Mouse (Mus musculus) 3T3-L1 (cell line): ENCODE measurements around the gene Prss57.
A peak's percentile ranks its signal among the peaks of the same experiment; 100 is the strongest.
"Not testable (repeated sequence)": the region's sequence is repeated elsewhere in the genome, so short reads cannot be mapped to it uniquely, and the experiment has no call there.

ENCODE experiments used
- DNase-seq: peaks from one replicate; pipeline ENCODE4 v3.0.0-alpha.2; 2015; ENCODE audit warnings: low read depth, low spot score

Prss57 gene

GRCm38 (mm10) chr10:79781956-79782355, 8.8 kb downstream of the Prss57 start:
- no peak for DNase-seq

GRCm38 (mm10) chr10:79781139-79781538, 9.6 kb downstream of the Prss57 start:
- no peak for DNase-seq

- no peak for DNase-seq
These were observed 10.1 kb downstream of the Prss57 start for GRCm38 (mm10) chr10:79780664-79781015.

GRCm38 (mm10) chr10:79779784-79780663, 10.7 kb downstream of the Prss57 start:
- DNase-seq: no peak

- DNase-seq: no peak
These were observed 11.6 kb downstream of the Prss57 start for GRCm38 (mm10) chr10:79779193-79779592.

- DNase-seq: no peak
These were observed 12.8 kb downstream of the Prss57 start for GRCm38 (mm10) chr10:79778006-79778405.

- DNase-seq: no peak
These were observed 13.6 kb downstream of the Prss57 start, which contains the start of gene Fstl3 for GRCm38 (mm10) chr10:79777103-79777531. TSS of gene Fstl3 (plus strand) at chr10:79777272.

- DNase-seq: no peak
These were observed 16.1 kb downstream of the Prss57 start for GRCm38 (mm10) chr10:79774486-79775279.

- DNase-seq: no peak
These were observed 17.6 kb downstream of the Prss57 start for GRCm38 (mm10) chr10:79773208-79773607.

GRCm38 (mm10) chr10:79772320-79772719, 18.4 kb downstream of the Prss57 start:
- no peak for DNase-seq

- DNase-seq: no peak
These were observed 21.4 kb downstream of the Prss57 start for GRCm38 (mm10) chr10:79769329-79769728.

GRCm38 (mm10) chr10:79768400-79768799, 22.4 kb downstream of the Prss57 start:
- DNase-seq: peak; percentile 81

GRCm38 (mm10) chr10:79767372-79768244, 23.2 kb downstream of the Prss57 start:
- peak; percentile 97 for DNase-seq

GRCm38 (mm10) chr10:79766508-79767325, 24.0 kb downstream of the Prss57 start, which contains the start of gene Rnf126:
TSS of gene Rnf126 (minus strand) at chr10:79766952.
- peak; percentile 99 for DNase-seq

GRCm38 (mm10) chr10:79766001-79766507, 24.7 kb downstream of the Prss57 start:
- DNase-seq: no peak

- no peak for DNase-seq
These were observed 25.5 kb downstream of the Prss57 start for GRCm38 (mm10) chr10:79765228-79765745.

GRCm38 (mm10) chr10:79764234-79764633, 26.5 kb downstream of the Prss57 start:
- no peak for DNase-seq

GRCm38 (mm10) chr10:79762875-79763274, 27.9 kb downstream of the Prss57 start:
- DNase-seq: no peak

GRCm38 (mm10) chr10:79760603-79761143, 30.1 kb downstream of the Prss57 start:
- no peak for DNase-seq

- not testable (repeated sequence) for DNase-seq
These were observed 31.1 kb downstream of the Prss57 start for GRCm38 (mm10) chr10:79759675-79760074.
